Mouse (Mus musculus): ENCODE measurements around the gene Prm3. TPM values are rescaled to one million over a fixed set of nuclear protein-coding genes. Genes with fewer than 3 reads are reported as not detected.

Gene Prm3
- total RNA-seq, 2 experiments from 2014 or later = not detected

DNA sequence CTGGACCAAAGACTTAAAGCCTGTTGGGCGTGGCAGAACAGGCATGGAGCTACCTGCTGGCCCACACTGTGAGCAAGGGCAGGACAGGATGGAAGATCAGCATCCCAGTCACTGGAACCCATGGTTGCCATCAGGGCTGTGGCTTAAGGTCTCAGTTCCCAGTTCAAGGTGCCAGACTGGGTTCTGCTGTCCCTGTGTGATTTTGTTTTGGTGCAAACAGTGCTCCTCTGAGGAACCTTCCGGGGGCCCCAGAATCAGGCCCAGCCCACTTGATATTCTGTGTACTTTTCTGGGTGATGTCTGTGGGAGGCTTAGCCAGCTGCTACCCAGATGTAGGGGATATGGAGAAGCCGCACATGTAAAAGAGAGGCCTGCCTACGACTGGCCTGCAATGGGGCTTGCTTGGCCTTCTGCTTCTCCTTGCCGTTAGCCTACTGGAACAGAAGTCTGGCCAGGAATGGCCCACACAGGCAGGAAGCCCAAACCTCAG lies 10.0 kb downstream of the Prm3 start:
- DNase-seq (ENCODE audit: extremely low spot score in 1 of 2, low spot score in 2 of 2) = no peak
- intact Hi-C loops (cut with DNase I) = no loop called here

DNA sequence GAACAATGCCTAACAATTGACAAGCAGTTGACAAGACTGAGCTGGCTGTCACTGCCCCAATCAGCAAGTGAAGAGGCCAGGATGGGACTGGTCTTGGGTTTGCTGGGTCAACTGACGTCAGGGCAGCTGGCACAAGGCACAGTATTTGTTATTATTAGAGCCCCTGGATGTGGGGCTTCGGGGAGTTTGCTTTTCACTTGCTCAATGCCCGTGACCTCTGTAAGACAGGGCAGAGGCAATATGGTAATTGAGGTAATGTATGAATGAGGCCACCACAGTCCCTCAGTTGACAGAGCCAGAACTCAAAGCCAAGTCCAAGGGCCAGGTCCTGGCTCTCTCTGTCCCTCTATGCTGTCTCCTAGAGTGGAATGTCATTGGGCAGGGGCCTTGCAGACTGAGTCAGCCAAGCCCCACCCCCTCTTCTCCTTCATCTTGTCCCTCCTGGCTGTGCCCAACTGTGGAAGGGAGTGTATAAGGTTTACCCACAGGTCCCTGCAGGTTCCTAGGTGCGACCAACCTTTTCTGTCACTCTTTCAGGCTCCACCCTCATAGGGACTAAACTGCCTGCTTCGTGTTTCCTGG lies 13.0 kb downstream of the Prm3 start:
- intact Hi-C loops (cut with DNase I) = no loop called here

DNA sequence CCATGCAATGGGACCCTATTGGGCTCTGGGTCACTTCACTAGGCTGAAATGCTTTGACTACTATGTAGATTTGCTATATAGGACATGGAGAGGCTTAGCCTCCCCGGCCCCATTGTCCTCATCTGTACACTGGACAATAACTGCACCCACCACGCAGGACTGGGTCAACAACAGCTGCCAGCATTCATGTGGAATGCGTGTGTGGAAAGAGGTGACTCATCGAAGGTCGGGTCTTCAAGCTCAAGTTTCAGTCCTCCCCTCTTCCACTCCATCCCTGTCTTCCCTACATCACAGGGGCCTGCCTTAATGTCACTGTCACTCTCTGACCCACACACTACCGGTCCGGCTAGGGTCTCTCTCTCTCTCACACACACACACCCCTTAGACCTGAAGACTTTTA lies 14.4 kb downstream of the Prm3 start:
- no peak for DNase-seq (ENCODE audit: extremely low spot score in 1 of 2, low spot score in 2 of 2)
- intact Hi-C loops (cut with DNase I) = no loop called here

More for the DNA sequence above, 13.0 kb downstream of the Prm3 start:
- DNase-seq (ENCODE audit: extremely low spot score in 1 of 2, low spot score in 2 of 2) = no peak

DNA sequence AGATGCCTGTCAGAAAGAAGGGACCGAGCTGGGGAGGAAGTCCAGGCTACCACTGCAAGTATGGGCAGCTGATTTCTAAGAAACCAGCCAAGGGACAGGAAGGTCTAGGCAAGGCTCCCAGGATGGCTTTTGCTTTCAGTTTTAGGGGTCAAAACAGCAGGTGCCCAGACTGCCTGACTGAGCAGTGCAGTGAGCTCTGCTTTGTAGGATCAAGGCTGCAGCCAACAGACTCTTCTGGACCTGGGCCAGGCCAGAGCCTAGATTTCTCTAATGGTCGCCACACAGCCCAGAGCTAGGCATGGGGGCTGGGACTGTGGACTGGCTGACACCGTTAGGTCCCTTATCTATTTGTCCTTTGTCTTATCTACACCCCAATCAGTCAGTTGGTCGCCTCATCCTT lies 16.0 kb downstream of the Prm3 start:
- intact Hi-C loops (cut with DNase I) = no loop called here
- no peak for DNase-seq (ENCODE audit: extremely low spot score in 1 of 2, low spot score in 2 of 2)

DNA sequence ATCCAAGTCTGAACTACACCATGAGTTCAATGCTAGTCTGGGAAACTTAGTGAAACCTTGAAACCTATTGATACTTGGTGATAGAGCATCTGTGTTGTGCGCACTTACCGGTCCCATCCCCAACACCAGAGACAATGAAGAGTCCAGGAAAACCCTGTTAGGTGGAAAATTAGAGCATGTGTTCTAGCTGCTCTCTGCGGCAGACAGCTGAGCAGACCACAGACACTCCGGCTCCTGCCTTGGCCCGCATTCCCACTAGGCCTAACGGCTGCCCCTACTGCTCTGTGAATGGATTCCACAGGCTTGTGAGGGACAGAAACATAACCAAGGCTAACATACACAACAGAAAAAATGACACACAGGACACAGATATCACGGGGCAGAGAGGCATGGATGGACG lies 17.2 kb downstream of the Prm3 start:
- intact Hi-C loops (cut with DNase I) = no loop called here
- DNase-seq (ENCODE audit: extremely low spot score in 1 of 2, low spot score in 2 of 2) = no peak

DNA sequence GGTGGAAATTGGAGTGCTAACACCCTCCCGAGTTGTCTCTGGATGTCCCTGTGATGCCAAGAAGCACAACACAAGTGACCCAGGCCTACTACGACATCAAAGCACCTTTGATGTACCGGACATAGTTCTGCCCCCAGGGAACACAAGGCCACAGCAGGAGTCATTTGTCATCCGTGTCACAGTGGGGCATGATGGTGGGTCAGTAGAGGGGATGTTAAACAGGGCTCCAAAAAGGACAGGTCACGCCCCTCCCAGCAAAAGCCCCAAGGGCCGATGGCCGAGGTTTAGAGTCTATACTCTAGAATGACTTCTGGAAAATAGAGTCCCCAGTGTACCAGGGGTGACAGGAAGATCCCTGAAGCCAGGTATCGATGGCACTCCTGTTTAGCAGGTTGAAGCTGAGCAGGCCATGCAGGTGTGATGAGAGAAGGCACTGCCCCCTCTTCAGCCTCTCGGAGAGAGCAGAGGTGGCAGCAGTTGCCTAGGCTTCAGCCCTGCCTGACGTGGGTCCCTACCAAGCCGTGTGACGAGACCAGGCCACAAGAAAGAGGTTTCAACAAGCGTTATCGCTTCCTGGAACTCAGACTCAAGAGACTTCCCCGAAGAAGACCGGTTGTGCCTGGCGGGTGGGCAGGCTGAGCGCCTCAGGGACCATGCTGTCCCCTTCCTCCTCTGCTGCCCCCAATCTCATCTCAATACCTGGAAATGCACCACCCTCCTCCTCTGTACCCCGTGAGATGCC lies 18.8 kb downstream of the Prm3 start:
- no peak for DNase-seq (ENCODE audit: extremely low spot score in 1 of 2, low spot score in 2 of 2)
- intact Hi-C loops (cut with DNase I) = no loop called here

DNA sequence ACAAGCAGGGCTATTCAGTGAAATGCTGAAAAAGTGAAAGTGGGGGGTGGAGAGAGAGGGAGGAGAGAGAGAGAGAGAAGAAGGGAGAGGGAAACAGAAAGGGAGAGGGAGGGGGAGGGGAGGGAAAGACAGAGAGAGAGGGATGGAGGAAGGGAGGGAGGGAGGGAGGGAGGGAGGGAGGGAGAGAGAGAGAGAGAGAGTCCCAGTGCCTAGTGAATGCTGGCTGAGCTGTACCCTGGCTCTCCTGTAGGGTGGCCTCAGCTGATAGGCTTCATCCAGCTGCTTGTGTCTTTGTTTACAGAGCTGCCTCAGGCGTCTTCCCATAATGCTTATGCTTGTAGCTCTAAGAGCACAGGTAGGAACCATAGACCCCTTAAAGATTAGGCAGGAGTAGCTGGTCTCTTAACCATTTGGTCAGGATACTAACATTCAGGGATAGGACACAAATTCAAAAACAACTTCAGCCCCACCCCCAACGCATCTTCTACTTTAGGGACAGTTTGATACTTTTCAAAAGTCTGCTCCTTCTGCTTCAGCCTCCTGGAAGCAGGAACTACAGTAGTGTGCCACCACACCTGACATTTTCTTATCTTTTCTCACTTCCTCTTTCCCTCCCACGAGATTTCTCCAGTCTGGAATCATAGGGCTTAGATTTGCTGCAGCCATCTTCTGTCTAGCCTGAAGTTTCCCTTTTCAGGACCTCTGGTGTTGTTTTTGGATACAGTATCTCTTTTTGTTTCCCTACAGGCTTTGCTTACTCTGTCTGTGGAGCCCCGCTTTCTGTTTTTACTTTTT lies 20.0 kb downstream of the Prm3 start:
- intact Hi-C loops (cut with DNase I) = no loop called here
- DNase-seq (ENCODE audit: extremely low spot score in 1 of 2, low spot score in 2 of 2) = no peak

DNA sequence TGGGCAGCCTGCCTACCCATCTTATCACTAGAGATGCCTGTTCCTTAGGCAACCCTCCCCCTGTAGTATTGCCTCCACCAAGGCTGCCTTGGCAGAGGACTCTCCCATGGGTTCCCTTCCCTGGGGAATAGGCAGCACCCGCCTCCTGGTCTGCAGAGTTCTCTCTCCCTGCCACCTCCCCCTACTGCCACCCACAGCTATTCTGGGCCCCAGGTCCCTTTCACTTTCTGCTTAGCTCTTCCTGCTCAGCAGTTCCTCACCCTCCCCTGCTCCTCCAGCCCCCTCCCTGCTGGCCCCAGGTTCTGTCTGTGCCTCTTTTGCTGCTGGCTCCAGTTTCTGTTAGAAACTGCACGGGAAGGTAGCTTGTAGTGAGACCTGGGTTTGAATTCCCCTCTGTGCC lies 21.1 kb downstream of the Prm3 start:
- intact Hi-C loops (cut with DNase I) = no loop called here
- no peak for DNase-seq (ENCODE audit: extremely low spot score in 1 of 2, low spot score in 2 of 2)

DNA sequence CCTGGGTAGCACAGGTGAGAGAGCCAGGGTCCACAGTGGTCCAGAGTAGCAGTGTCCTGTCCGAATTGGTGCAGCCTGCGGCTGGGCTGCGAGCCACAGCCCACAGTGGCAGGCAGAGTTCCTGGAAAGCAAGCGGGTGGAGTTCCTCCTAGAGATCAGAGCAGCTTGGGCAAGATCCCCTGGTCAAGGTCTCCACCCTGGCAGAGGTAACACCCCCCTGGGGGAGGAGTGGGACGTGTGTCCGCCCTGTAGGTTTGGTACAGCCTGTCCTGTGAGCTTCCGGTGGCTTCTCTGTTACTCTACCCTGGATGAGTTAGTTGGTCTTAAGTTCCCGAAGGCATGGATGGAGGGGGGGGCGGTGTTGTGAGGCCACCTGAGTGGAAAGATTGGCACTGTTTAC lies 21.9 kb downstream of the Prm3 start:
- no peak for DNase-seq (ENCODE audit: extremely low spot score in 1 of 2, low spot score in 2 of 2)
- intact Hi-C loops (cut with DNase I) = no loop called here

DNA sequence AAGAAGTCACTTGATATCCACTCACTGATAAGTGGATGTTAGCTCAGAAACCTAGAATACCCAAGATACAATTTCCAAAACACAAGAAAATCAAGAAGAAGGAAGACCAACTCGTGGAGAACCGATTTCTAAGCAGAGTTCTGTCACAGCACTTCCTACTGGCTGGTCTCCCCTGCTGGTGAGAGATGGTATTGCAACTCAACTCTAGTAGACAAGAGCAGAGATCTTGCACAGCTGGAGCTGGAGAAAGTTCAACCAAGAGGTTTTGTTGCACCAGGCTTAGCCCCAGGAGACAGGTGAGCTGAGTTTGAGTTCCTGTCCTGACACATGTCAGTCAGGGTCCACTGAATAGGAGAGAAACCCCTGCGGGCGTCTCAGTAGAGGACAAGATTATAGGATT lies 23.6 kb downstream of the Prm3 start:
- peak; percentile 44 to 76 for DNase-seq (ENCODE audit: extremely low spot score in 1 of 2, low spot score in 2 of 2)
- intact Hi-C loops (cut with DNase I) = no loop called here

DNA sequence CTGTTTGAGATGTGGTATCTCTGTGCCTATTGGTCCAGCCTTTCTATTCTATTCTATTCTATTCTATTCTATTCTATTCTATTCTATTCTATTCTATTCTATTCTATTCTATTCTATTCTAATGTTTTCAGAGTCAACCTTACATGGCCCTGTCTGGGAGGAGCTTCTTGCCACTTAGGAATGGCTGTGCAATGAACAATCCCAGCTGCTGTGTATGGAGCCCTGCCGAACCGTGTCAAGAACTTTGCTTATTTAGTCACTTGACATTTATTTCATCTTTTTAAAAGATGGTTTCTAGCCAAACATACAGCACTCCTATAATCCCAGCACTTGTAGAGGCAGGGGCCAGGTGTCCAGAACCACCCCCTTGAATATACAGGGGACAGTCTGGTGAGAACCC lies 26.4 kb downstream of the Prm3 start:
- intact Hi-C loops (cut with DNase I) = no loop called here
- DNase-seq (ENCODE audit: extremely low spot score in 1 of 2, low spot score in 2 of 2) = no peak

DNA sequence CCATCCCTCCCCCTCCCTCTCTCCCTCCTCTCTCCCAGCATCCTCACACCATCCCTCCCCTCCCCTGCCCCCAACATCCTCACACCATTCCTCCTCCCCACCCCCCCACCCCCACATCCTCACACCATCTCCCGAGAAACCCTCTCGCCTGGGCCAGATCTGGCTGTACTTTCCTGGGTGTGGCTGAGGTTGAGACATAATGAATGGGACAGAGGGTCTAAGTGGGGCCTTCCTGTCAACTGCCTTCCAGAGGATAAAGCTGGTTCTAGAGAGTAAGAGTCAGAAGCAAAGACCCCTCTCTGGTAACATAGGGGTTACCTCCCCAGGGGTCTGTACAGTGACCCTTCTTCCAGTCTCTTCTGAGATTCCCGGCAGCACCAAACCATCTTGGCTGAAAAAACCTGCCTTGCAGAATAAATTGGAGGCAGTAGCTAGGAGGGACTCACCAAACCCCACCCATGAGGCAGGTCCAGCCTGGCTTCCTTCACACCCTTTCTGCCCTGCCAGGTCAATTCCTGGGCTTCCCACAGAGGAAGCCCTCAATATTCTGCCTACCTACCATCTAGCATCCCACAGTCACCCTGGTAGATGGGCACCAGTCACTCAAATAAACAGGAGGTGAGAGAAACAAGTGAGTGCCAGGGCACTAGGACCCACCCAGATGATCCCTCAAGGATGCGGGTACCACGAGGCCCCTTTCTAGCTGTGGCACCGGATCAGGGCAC lies 27.0 kb downstream of the Prm3 start:
- DNase-seq (ENCODE audit: extremely low spot score in 1 of 2, low spot score in 2 of 2) = no peak
- intact Hi-C loops (cut with DNase I) = no loop called here

DNA sequence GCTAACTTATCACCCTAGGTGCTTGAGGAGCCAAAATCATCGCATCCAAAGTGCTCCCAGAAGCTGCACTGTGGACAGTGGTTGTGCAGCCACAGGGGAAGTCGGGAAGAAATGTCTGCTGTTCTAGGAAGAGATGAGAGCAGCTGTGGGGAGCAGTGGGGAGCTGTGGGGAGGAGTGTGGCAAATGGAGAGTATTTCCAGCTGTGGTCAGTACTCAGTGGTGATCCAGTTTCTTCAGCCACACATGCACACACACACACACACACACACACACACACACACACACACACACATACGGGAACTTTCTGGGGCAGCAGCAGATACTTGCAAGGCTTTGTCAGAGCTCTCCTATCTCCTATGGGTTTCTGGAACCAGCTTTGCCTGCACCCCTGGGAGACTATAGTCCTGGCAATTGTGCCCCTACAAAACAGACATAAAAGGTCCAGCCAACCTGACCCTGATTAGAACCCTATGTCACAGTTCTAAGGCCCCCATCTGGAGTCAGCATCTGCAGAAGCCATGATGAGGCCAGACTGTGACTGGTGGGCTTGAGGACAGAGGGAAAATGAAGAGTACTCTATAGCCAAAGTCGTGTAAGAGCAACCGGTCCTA lies 28.0 kb downstream of the Prm3 start:
- intact Hi-C loops (cut with DNase I) = no loop called here
- no peak for DNase-seq (ENCODE audit: extremely low spot score in 1 of 2, low spot score in 2 of 2)

DNA sequence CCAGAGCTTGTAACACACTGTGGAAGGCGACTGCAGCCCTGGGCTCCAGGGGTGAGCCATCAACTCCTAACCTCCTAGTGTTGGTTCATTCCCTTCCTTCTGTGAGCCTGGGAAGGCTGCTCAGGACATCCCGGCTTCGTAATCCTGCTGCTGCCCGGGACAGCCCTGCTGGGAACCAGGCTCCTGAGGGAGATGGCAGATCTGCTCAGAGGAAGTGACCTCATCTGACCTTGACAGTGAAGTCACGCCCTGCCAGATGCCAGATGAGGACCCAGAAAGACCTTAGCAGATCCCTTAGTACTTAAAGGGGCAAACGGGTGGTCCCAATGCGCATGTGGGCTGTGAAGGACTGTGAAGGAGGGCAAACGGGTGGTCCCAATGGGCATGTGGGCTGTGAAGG lies 29.5 kb downstream of the Prm3 start:
- intact Hi-C loops (cut with DNase I) = no loop called here
- DNase-seq (ENCODE audit: extremely low spot score in 1 of 2, low spot score in 2 of 2) = no peak

DNA sequence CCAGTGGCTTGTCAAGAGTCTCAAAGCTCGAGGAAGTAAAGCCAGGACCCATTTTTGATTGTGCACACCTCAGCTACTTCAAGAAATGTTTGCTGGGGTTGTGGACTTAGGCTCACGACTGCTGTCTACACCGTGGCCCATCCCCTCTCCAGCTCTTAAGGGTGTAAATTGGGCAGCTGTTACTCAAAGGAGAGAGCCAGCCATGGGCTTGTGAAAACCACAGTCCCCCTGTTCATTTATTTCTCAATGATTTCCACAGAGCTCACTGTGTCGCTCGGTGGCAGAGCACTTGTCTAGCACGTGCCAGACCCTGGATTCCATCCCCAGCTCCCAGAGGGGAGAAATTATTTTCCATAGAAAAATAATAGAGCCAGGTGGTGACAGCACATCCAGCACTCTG lies 34.5 kb downstream of the Prm3 start:
- intact Hi-C loops (cut with DNase I) = no loop called here

DNA sequence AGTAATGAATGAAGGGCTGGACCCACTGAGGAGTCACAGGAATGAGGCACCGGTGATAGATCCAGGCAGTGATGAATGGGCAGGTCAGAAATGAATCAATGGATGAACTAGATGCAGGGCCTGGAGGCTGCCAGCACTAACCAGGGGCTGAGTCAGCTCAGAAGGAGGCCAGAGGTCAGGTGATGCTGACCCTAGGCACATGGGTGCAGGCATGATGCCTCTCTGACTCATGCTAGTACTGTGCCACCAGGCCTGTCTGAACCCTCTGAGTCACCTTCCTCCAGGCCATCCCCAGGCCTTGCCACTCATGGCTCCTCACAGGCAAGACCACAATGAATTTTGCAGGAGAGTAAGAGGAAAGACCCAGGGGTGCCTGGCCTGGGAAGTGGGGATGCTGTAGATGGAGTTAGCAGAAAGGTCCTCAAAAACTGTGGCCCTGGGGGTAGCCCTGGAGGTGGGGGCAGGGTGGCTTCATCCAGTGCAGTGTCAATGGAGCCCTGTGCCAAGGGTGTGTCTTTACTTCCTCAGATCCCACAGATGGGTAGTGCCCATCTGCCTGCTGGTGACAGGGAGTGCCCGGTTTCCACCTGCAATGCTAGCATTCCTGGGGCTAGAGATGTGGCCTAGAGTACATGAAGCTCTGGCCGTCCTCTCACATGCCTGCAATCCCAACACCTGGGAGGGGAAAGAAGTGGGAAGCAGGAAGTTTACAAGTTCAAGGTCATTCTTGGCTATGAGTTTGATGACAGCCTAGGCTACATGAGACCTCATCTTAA lies 36.0 kb downstream of the Prm3 start:
- intact Hi-C loops (cut with DNase I) = no loop called here
- DNase-seq (ENCODE audit: extremely low spot score in 1 of 2, low spot score in 2 of 2) = no peak

More for the DNA sequence above, 34.5 kb downstream of the Prm3 start:
- DNase-seq (ENCODE audit: extremely low spot score in 1 of 2, low spot score in 2 of 2) = no peak

DNA sequence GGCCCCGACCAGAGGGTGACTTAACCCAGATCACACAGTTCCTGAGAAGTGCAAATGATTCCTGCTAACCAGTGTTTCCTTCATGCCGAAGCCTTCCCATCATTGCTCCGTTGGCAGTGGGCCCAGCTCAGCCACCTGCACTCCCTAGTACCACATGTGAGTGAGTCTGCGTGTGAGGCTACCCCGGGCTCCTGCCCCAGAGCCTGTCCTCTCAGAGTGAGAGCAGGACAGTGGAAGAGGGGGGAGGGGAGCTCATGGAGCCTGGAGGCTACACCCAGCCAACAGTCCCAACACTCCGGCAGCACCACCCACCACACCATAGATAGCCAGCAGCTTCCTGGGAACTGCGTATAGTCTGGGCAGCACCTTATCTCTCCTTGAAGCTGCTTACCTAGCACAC lies 40.9 kb downstream of the Prm3 start:
- DNase-seq (ENCODE audit: extremely low spot score in 1 of 2, low spot score in 2 of 2) = peak in 1 of 2 experiments; percentile 69
- intact Hi-C loops (cut with DNase I) = no loop called here

DNA sequence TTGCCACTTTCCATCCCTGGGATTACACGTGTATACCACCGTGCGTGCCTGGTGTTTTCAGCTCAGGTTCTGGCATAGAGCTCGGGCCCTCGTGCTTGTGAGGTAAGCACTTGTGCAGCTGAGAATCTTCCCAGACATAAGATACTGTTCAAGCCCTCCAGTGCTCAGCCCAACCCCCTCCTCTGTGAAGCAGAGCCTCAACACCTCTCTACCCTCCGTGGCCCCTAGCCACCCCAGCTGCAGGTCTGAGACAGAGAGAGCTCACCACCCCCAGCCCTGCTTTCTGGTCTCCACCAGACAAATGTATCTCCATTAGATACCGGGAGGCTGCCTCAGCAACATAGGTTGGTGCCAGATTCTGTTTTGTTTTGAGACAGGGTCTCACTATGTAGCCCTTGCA lies 41.5 kb downstream of the Prm3 start:
- intact Hi-C loops (cut with DNase I) = no loop called here
- no peak for DNase-seq (ENCODE audit: extremely low spot score in 1 of 2, low spot score in 2 of 2)

Data from left cerebral cortex, postnatal 10 days (tissue).